Mouse (Mus musculus) CH12.LX (cell line): ENCODE results near the gene Smarcd1. TPM values are rescaled to one million over a fixed set of nuclear protein-coding genes. Genes with fewer than 3 reads are reported as not detected.

ENCODE experiments used
- DNase-seq: peaks from one replicate; pipeline ENCODE4 v3.0.0-alpha.2; 2013; ENCODE audit errors: extremely low read depth
- H3K27ac ChIP-seq: 2 replicates; pipeline ENCODE4 v1.5.1; 2012; ENCODE audit warnings: low read depth, mild to moderate bottlenecking, control low read depth, moderate library complexity; ENCODE audit not compliant: insufficient read depth
- H3K27me3 ChIP-seq: replicated peaks from 2 replicates; pipeline ENCODE3; 2012; ENCODE audit warnings: inconsistent platforms
- H3K36me3 ChIP-seq, 2 experiments: replicated peaks in 1 of 2; 2 replicates each; pipeline versions ENCODE3 to v1.6.1; 2012; ENCODE audit warnings: inconsistent platforms in 1 of 2, low read length in 1 of 2, mild to moderate bottlenecking in 1 of 2, mixed read lengths in 1 of 2, moderate library complexity in 1 of 2; ENCODE audit not compliant: control insufficient read depth in 1 of 2, insufficient read depth in 1 of 2
- H3K4me1 ChIP-seq, 2 experiments: 2 replicates each; pipeline ENCODE4 v1.6.1; 2012; ENCODE audit warnings: inconsistent platforms in 1 of 2, moderate library complexity in 1 of 2; ENCODE audit not compliant: insufficient read depth in 2 of 2, control insufficient read depth in 1 of 2
- H3K4me2 ChIP-seq: 2 replicates; pipeline ENCODE4 v1.6.1; 2012; ENCODE audit warnings: low read depth, mild to moderate bottlenecking, control low read depth; ENCODE audit not compliant: poor library complexity, insufficient read depth, severe bottlenecking
- H3K4me3 ChIP-seq, 3 experiments: fragments of 150-350 bp in 1 of 3; sonication (generic) in 1 of 3; replicated peaks in 1 of 3; 2 replicates each; pipeline versions ENCODE3 to v1.5.1; 2011 to 2012; ENCODE audit warnings: low read depth in 2 of 3, low read length in 2 of 3, mild to moderate bottlenecking in 2 of 3, moderate library complexity in 2 of 3, control low read depth in 1 of 3, improper control_type of control experiment in 1 of 3, inconsistent platforms in 1 of 3, mixed read lengths in 1 of 3; ENCODE audit not compliant: poor library complexity in 1 of 3
- H3K79me2 ChIP-seq: replicated peaks from 2 replicates; pipeline ENCODE4 v1.6.1; 2012; ENCODE audit warnings: mild to moderate bottlenecking, moderate library complexity; ENCODE audit not compliant: control insufficient read depth, poor library complexity, insufficient read depth, severe bottlenecking; ENCODE audit errors: extremely low read depth
- H3K9ac ChIP-seq: 2 replicates; pipeline ENCODE4 v1.6.1; 2012; ENCODE audit warnings: low read depth, mild to moderate bottlenecking, control low read depth, moderate library complexity; ENCODE audit not compliant: insufficient read depth
- H3K9me3 ChIP-seq: replicated peaks from 2 replicates; pipeline ENCODE3; 2012; ENCODE audit warnings: low read length, inconsistent platforms, mixed read lengths
- CHD2 ChIP-seq: IDR thresholded peaks from 2 replicates; pipeline ENCODE4 v1.6.1; 2011; ENCODE audit warnings: low read length, improper control_type of control experiment
- CTCF ChIP-seq, 2 experiments: IDR thresholded peaks in 1 of 2; conservative IDR thresholded peaks in 1 of 2; 2 replicates each; pipeline ENCODE4 v1.5.1; 2011 to 2012; ENCODE audit warnings: low read depth in 2 of 2, low read length in 2 of 2, improper control_type of control experiment in 1 of 2, inconsistent platforms in 1 of 2, mild to moderate bottlenecking in 1 of 2, moderate library complexity in 1 of 2
- E2F4 ChIP-seq: IDR thresholded peaks from 2 replicates; pipeline ENCODE4 v1.6.1; 2011; ENCODE audit warnings: low read depth, low read length, improper control_type of control experiment; ENCODE audit not compliant: insufficient replicate concordance
- HCFC1 ChIP-seq: IDR thresholded peaks from 2 replicates; pipeline ENCODE4 v1.6.1; 2012; ENCODE audit warnings: low read depth, mild to moderate bottlenecking, inconsistent platforms, low read length, improper control_type of control experiment
- KAT2A ChIP-seq: IDR thresholded peaks from 2 replicates; pipeline ENCODE4 v1.6.1; 2012; ENCODE audit warnings: low read length, improper control_type of control experiment, inconsistent platforms; ENCODE audit not compliant: insufficient replicate concordance
- MAFK ChIP-seq: IDR thresholded peaks from 2 replicates; pipeline ENCODE4 v1.6.1; 2011; ENCODE audit warnings: low read length, improper control_type of control experiment; ENCODE audit not compliant: insufficient replicate concordance
- MAX ChIP-seq: IDR thresholded peaks from 2 replicates; pipeline ENCODE4 v1.6.1; 2011; ENCODE audit warnings: low read length, improper control_type of control experiment
- MEF2A ChIP-seq: IDR thresholded peaks from 2 replicates; pipeline ENCODE4 v1.6.1; 2014; ENCODE audit warnings: low read depth, mild to moderate bottlenecking, inconsistent platforms, low read length, improper control_type of control experiment, borderline replicate concordance
- MYC ChIP-seq: IDR thresholded peaks from 2 replicates; pipeline ENCODE4 v1.6.1; 2011; ENCODE audit warnings: low read depth, mild to moderate bottlenecking, improper control_type of control experiment, low read length
- POLR2A ChIP-seq: IDR thresholded peaks from 2 replicates; pipeline ENCODE4 v1.6.1; 2011; ENCODE audit warnings: low read depth, mild to moderate bottlenecking, improper control_type of control experiment, low read length
- SIN3A ChIP-seq: IDR thresholded peaks from 2 replicates; pipeline ENCODE4 v1.6.1; 2012; ENCODE audit warnings: low read length, improper control_type of control experiment, inconsistent platforms
- SMC3 ChIP-seq: IDR thresholded peaks from 2 replicates; pipeline ENCODE4 v1.6.1; 2011; ENCODE audit warnings: low read depth, low read length, improper control_type of control experiment
- TBP ChIP-seq: conservative IDR thresholded peaks from 2 replicates; pipeline ENCODE4 v1.6.1; 2011; ENCODE audit warnings: low read depth, low read length, improper control_type of control experiment
- UBTF ChIP-seq: IDR thresholded peaks from 2 replicates; pipeline ENCODE4 v1.6.1; 2012; ENCODE audit warnings: low read depth, mild to moderate bottlenecking, inconsistent platforms, low read length, improper control_type of control experiment, moderate library complexity
- ZKSCAN1 ChIP-seq: IDR thresholded peaks from 2 replicates; pipeline ENCODE4 v1.6.1; 2012; ENCODE audit warnings: low read depth, inconsistent platforms, low read length, improper control_type of control experiment, borderline replicate concordance
- dilution Hi-C: fragments of 300-500 bp; cut with MboI; formaldehyde crosslinking; loops from 2 replicates; pipeline ENCODE4 v1.14.3; 2020; ENCODE audit warnings: low sequenced_read_pairs; ENCODE audit not compliant: extremely low pct_unique_long_range_greater_than_20kb, extremely low pct_ligation_motif_present
- in situ Hi-C: fragments of 300-500 bp; cut with MboI; formaldehyde crosslinking; loops from 3 replicates; pipeline ENCODE4 v1.14.3; 2019; ENCODE audit warnings: low sequenced_read_pairs, low pct_ligation_motif_present, low pct_unique_long_range_greater_than_20kb, mixed read lengths
- polyA plus RNA-seq: library from polyadenylated mRNA; unstranded; fragments of >175 nt; gene quantifications from 2 replicates; pipeline ENCODE4 v1.2.1, GENCODE M21; 2012; ENCODE audit warnings: low read depth; ENCODE audit not compliant: insufficient read length
- total RNA-seq, 2 experiments: library from RNA; depleted of rRNA; stranded (reverse); fragments of 300-350 nt in 1 of 2; fragments of >200 nt in 1 of 2; gene quantifications; 2 replicates each; pipeline ENCODE4 v1.2.3; 2012 to 2014

Gene Smarcd1
- total and polyA plus RNA-seq, 3 experiments = 12.5 to 69.9 (median 17.9) TPM

- in situ Hi-C loops = no loop called here
- TF ChIP-seq CTCF (conservative IDR thresholded peaks at IDR 0.05 in 1 of 2, IDR thresholded peaks at IDR 0.05 in 1 of 2; ENCODE audit: low read depth in 2 of 2, low read length in 2 of 2) = peak; percentile 50 to 69; a peak in 3 of 4 replicates
- peak; percentile 28; the same call in 1 of the 2 replicates for TF ChIP-seq SMC3
- TF ChIP-seq MAFK = no peak
- no peak for TF ChIP-seq E2F4
- no peaks in the 10 kb centered on the region for H3K36me3 ChIP-seq
- H3K4me1 ChIP-seq = no peaks in the 10 kb centered on the region
- no peak overlapping the region for H3K4me3 ChIP-seq
- no peaks in the 10 kb centered on the region for H3K79me2 ChIP-seq
- H3K4me2 ChIP-seq = no peak overlapping the region
- dilution Hi-C loops = no loop called here
- peaks cover 73% of the 10 kb centered on the region for H3K27me3 ChIP-seq
- H3K9me3 ChIP-seq = peaks cover 3% of the 10 kb centered on the region
- no peak overlapping the region for H3K27ac ChIP-seq
- peak; percentile 53 for DNase-seq
- no peak overlapping the region for H3K9ac ChIP-seq
Measured at GRCm38 (mm10) chr15:99678063-99678800, 23.7 kb upstream of the Smarcd1 start.

- H3K27ac ChIP-seq = no peak overlapping the region
- no peaks in the 10 kb centered on the region for H3K36me3 ChIP-seq
- dilution Hi-C loops (no loop called here), in situ Hi-C loops (no loop called here)
- TF ChIP-seq CHD2 (no peak), MAFK (no peak), KAT2A (no peak), ZKSCAN1 (no peak), TBP (no peak), UBTF (no peak), HCFC1 (no peak), MAX (no peak), SIN3A (no peak), POLR2A (no peak), CTCF (conservative IDR thresholded peaks at IDR 0.05 in 1 of 2, IDR thresholded peaks at IDR 0.05 in 1 of 2; ENCODE audit: low read depth in 2 of 2, low read length in 2 of 2) (no peak), MYC (no peak), MEF2A (no peak)
- H3K27me3 ChIP-seq = peaks cover 68% of the 10 kb centered on the region
- H3K4me1 ChIP-seq = no peaks in the 10 kb centered on the region
- no peak for DNase-seq
- no peak overlapping the region for H3K9ac ChIP-seq
- no peaks in the 10 kb centered on the region for H3K79me2 ChIP-seq
- no peak overlapping the region for H3K4me2 ChIP-seq
- H3K9me3 ChIP-seq = peaks cover 3% of the 10 kb centered on the region
- H3K4me3 ChIP-seq = no peak overlapping the region
Measured at GRCm38 (mm10) chr15:99679008-99679407, 22.9 kb upstream of the Smarcd1 start.
